Mouse (Mus musculus) intestine, embryonic 16.5 days (tissue): ENCODE data around the gene Smarcb1. TPM values are rescaled to one million over a fixed set of nuclear protein-coding genes. Genes with fewer than 3 reads are reported as not detected.

Experiments
- ATAC-seq: fragments of 200-750 bp; cut with Nextera tagmentation; 2 replicates; pipeline ENCODE4 v1.8.0; 2017; ENCODE audit warnings: moderate TSS enrichment, moderate library complexity
- H3K27ac ChIP-seq: fragments of 300-500 bp; sonication (generic); 2 replicates; pipeline ENCODE4 v1.5.1; 2014; ENCODE audit warnings: mild to moderate bottlenecking, low read length
- H3K27me3 ChIP-seq: fragments of 300-500 bp; sonication (generic); replicated peaks from 2 replicates; pipeline ENCODE4 v1.6.1; 2014; ENCODE audit warnings: low read length, control low read depth, mixed read lengths; ENCODE audit not compliant: control insufficient read depth, insufficient read depth
- H3K36me3 ChIP-seq: fragments of 300-500 bp; sonication (generic); 2 replicates; pipeline ENCODE4 v1.6.1; 2014; ENCODE audit warnings: low read length, control low read depth; ENCODE audit not compliant: control insufficient read depth, insufficient read depth
- H3K4me1 ChIP-seq: fragments of 300-500 bp; sonication (generic); 2 replicates; pipeline ENCODE4 v1.6.1; 2014; ENCODE audit warnings: low read length, control low read depth, mixed read lengths; ENCODE audit not compliant: control insufficient read depth, insufficient read depth
- H3K4me2 ChIP-seq: fragments of 300-500 bp; sonication (generic); 2 replicates; pipeline ENCODE4 v1.6.1; 2014; ENCODE audit warnings: low read depth, low read length, control low read depth
- H3K4me3 ChIP-seq: fragments of 300-500 bp; sonication (generic); 2 replicates; pipeline ENCODE4 v1.5.1; 2014; ENCODE audit warnings: mild to moderate bottlenecking, low read length
- H3K9ac ChIP-seq: fragments of 300-500 bp; sonication (generic); 2 replicates; pipeline ENCODE4 v1.6.1; 2014; ENCODE audit warnings: low read depth, low read length
- H3K9me3 ChIP-seq: fragments of 300-500 bp; sonication (generic); 2 replicates; pipeline ENCODE4 v1.6.1; 2016; ENCODE audit warnings: low read length, control low read depth; ENCODE audit not compliant: control insufficient read depth
- WGBS: fragments of 180-500 bp; shearing (Covaris S2); extraction: QIAGEN DNeasy Blood & Tissue Kit; methylation state at CpG from one replicate; pipeline ENCODE4 v1.1.7; 2014; 5-methylcytosine and 5-hydroxymethylcytosine counted together
- polyA plus RNA-seq: library from polyadenylated mRNA; unstranded; fragments of >200 nt; fragmentation: Nextera tagmentation; extraction: Ambion mirVana; gene quantifications from 2 replicates; pipeline ENCODE4 v1.2.1, GENCODE M21; 2015

Gene Smarcb1
- polyA plus RNA-seq, 1 experiment from 2014 or later, result 171 TPM

GRCm38 (mm10) chr10:75944066-75944772 is 22.8 kb upstream of the Smarcb1 start:
- Histone ChIP-seq H3K4me3 (no peak overlapping the region), H3K9me3 (no peaks in the 10 kb centered on the region), H3K9ac (no peak overlapping the region), H3K4me2 (no peak overlapping the region), H3K4me1 (peaks cover 3% of the 10 kb centered on the region; the same call in 1 of the 2 replicates), H3K27me3 (no peaks in the 10 kb centered on the region), H3K36me3 (no peaks in the 10 kb centered on the region), H3K27ac (peak overlapping the region; percentile 49)
- 0 out of 2 replicates have a peak, but pooled peaks have one; percentile 27 for ATAC-seq
- 33% methylated on average over 11 of the region's 11 CpGs for WGBS

GRCm38 (mm10) chr10:75942736-75943477 is 21.5 kb upstream of the Smarcb1 start, which contains the start of gene Vpreb3:
Gene Vpreb3, plus strand, starts transcription at chr10:75943057.
- ATAC-seq, result no peak
- no peak within 1 kb of the TSS for H3K4me3 ChIP-seq
- H3K4me1 ChIP-seq, result peaks cover 3% of the 10 kb centered on the region; the same call in 1 of the 2 replicates
- peak within 1 kb of the TSS; percentile 49; the same call in 1 of the 2 replicates for H3K27ac ChIP-seq
- WGBS, result 82% methylated on average over 15 of the region's 15 CpGs
- no peaks in the 10 kb centered on the region for H3K9me3 ChIP-seq
- H3K9ac ChIP-seq, result no peak within 1 kb of the TSS
- H3K27me3 ChIP-seq, result no peaks in the 10 kb centered on the region
- no peaks in the 10 kb centered on the region for H3K36me3 ChIP-seq
- H3K4me2 ChIP-seq, result no peak within 1 kb of the TSS

GRCm38 (mm10) chr10:75941042-75941824 is 19.8 kb upstream of the Smarcb1 start:
- Histone ChIP-seq H3K9me3 (no peaks in the 10 kb centered on the region), H3K27ac (no peak overlapping the region), H3K4me3 (no peak overlapping the region), H3K36me3 (no peaks in the 10 kb centered on the region), H3K4me2 (no peak overlapping the region), H3K27me3 (no peaks in the 10 kb centered on the region), H3K9ac (no peak overlapping the region), H3K4me1 (peaks cover 7% of the 10 kb centered on the region)
- WGBS, result 76% methylated on average over 9 of the region's 9 CpGs
- no peak for ATAC-seq

GRCm38 (mm10) chr10:75940520-75940919 is 19.1 kb upstream of the Smarcb1 start, which contains the start of gene Gm867:
Gene Gm867, minus strand, starts transcription at chr10:75940672.
- no peak within 1 kb of the TSS for H3K4me2 ChIP-seq
- H3K27ac ChIP-seq, result no peak within 1 kb of the TSS
- H3K4me3 ChIP-seq, result no peak within 1 kb of the TSS
- H3K9ac ChIP-seq, result no peak within 1 kb of the TSS
- no peaks in the 10 kb centered on the region for H3K9me3 ChIP-seq
- 0 out of 2 replicates have a peak, but pooled peaks cover 3% of the 10 kb centered on the region for H3K27me3 ChIP-seq
- no peaks in the 10 kb centered on the region for H3K36me3 ChIP-seq
- ATAC-seq, result no peak
- peaks cover 7% of the 10 kb centered on the region for H3K4me1 ChIP-seq
- 86% methylated on average over 5 of the region's 5 CpGs for WGBS

- H3K4me1 ChIP-seq, result peaks cover 11% of the 10 kb centered on the region
Observed at GRCm38 (mm10) chr10:75939481-75940234, 18.2 kb upstream of the Smarcb1 start.

GRCm38 (mm10) chr10:75937851-75938643 is 16.6 kb upstream of the Smarcb1 start:
- Histone ChIP-seq H3K36me3 (no peaks in the 10 kb centered on the region), H3K27me3 (0 out of 2 replicates have a peak, but pooled peaks cover 3% of the 10 kb centered on the region), H3K27ac (no peak overlapping the region), H3K9ac (0 out of 2 replicates have a peak overlapping the region, but pooled peaks have one; percentile 20), H3K4me3 (no peak overlapping the region), H3K4me2 (peak overlapping the region; percentile 72; the same call in 1 of the 2 replicates), H3K4me1 (peaks cover 9% of the 10 kb centered on the region), H3K9me3 (no peaks in the 10 kb centered on the region)
- ATAC-seq, result no peak
- WGBS, result 47% methylated on average over 10 of the region's 10 CpGs

More at GRCm38 (mm10) chr10:75939481-75940234, 18.2 kb upstream of the Smarcb1 start:
- no peak overlapping the region for H3K4me3 ChIP-seq
- H3K9me3 ChIP-seq, result no peaks in the 10 kb centered on the region
- ATAC-seq, result no peak
- H3K36me3 ChIP-seq, result no peaks in the 10 kb centered on the region
- WGBS, result 62% methylated on average over 9 of the region's 9 CpGs
- H3K27me3 ChIP-seq, result 0 out of 2 replicates have a peak, but pooled peaks cover 3% of the 10 kb centered on the region
- no peak overlapping the region for H3K4me2 ChIP-seq
- no peak overlapping the region for H3K9ac ChIP-seq
- H3K27ac ChIP-seq, result no peak overlapping the region

- Histone ChIP-seq H3K4me3 (peak overlapping the region; percentile 79), H3K4me1 (peaks cover 16% of the 10 kb centered on the region)
- WGBS, result 50% methylated on average over 18 of the region's 18 CpGs
Observed at GRCm38 (mm10) chr10:75936909-75937667, 15.7 kb upstream of the Smarcb1 start.

More at GRCm38 (mm10) chr10:75936909-75937667, 15.7 kb upstream of the Smarcb1 start:
- H3K36me3 ChIP-seq, result no peaks in the 10 kb centered on the region
- no peak overlapping the region for H3K27ac ChIP-seq
- ATAC-seq, result no peak
- H3K9me3 ChIP-seq, result no peaks in the 10 kb centered on the region
- peaks cover 3% of the 10 kb centered on the region; the same call in 1 of the 2 replicates for H3K27me3 ChIP-seq
- H3K9ac ChIP-seq, result peak overlapping the region; percentile 49
- peak overlapping the region; percentile 72 for H3K4me2 ChIP-seq
